Mouse (Mus musculus) midbrain, embryonic 10.5 days (tissue): Measurements from ENCODE around the gene Epb41l3. TPM values are rescaled to one million over a fixed set of nuclear protein-coding genes. Genes with fewer than 3 reads are reported as not detected.
A peak's percentile ranks its signal among the peaks of the same experiment; 100 is the strongest.

ENCODE experiments used
- DNase-seq: peaks from one replicate; pipeline ENCODE4 v3.0.0-alpha.2; 2017; ENCODE audit warnings: low spot score
- H3K27ac ChIP-seq: fragments of 300-500 bp; sonication (generic); replicated peaks from 2 replicates; pipeline ENCODE4 v1.5.1; 2016; ENCODE audit warnings: mild to moderate bottlenecking
- H3K27me3 ChIP-seq: fragments of 300-500 bp; sonication (generic); 2 replicates; pipeline ENCODE4 v1.6.1; 2016; ENCODE audit warnings: low read depth, mild to moderate bottlenecking; ENCODE audit not compliant: poor library complexity, severe bottlenecking
- H3K36me3 ChIP-seq: fragments of 300-500 bp; sonication (generic); 2 replicates; pipeline ENCODE4 v1.6.1; 2016; ENCODE audit warnings: mild to moderate bottlenecking, moderate library complexity
- H3K4me1 ChIP-seq: fragments of 300-500 bp; sonication (generic); 2 replicates; pipeline ENCODE4 v1.6.1; 2016
- H3K4me3 ChIP-seq: fragments of 300-500 bp; sonication (generic); 2 replicates; pipeline ENCODE4 v1.5.1; 2016; ENCODE audit warnings: mild to moderate bottlenecking, moderate library complexity
- H3K9me3 ChIP-seq: fragments of 300-500 bp; sonication (generic); replicated peaks from 2 replicates; pipeline ENCODE4 v1.6.1; 2016; ENCODE audit warnings: mild to moderate bottlenecking
- WGBS: fragments of 180-500 bp; shearing (Covaris S2); methylation state at CpG from one replicate; pipeline ENCODE4 v1.1.7; 2016; 5-methylcytosine and 5-hydroxymethylcytosine counted together
- polyA plus RNA-seq: library from polyadenylated mRNA; unstranded; fragments of >200 nt; fragmentation: Nextera tagmentation; extraction: Ambion mirVana; gene quantifications from 2 replicates; pipeline ENCODE4 v1.2.1, GENCODE M21; 2016

Epb41l3 gene
- polyA plus RNA-seq, 1 experiment from 2014 or later: 51.0 TPM

DNA sequence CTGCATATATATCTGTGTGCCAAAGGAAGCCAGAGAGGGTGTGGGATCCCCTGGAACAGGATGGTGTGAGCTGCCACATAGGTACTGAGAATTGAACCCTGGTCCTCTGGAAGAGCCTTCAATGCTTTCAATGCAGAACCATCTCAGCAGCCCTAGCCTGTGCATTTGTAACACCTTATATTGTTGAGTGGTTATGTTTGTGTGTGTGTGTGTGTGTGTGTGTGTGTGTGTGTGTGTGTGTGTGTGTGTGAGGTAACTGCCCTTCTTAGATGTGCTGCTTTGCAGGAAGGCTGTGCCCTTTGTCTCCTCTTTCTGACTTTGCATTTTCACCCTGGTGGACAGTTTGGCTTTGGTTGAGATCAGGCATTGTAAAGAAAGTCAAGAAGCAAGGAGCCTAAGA is 87.2 kb downstream of the Epb41l3 start:
- Histone ChIP-seq H3K9me3 (no peaks in the 10 kb centered on the region), H3K27ac (no peak overlapping the region), H3K36me3 (no peaks in the 10 kb centered on the region), H3K4me1 (peaks cover 5% of the 10 kb centered on the region), H3K4me3 (no peak overlapping the region), H3K27me3 (peaks cover 14% of the 10 kb centered on the region)
- DNase-seq: no peak

GRCm38 (mm10) chr17:69176949-69177501 is 101.5 kb downstream of the Epb41l3 start:
- WGBS: 81% methylated on average over 16 of the region's 16 CpGs
- Histone ChIP-seq H3K4me1 (peaks cover 17% of the 10 kb centered on the region), H3K9me3 (no peaks in the 10 kb centered on the region), H3K27me3 (no peaks in the 10 kb centered on the region), H3K4me3 (no peak overlapping the region), H3K36me3 (no peaks in the 10 kb centered on the region), H3K27ac (no peak overlapping the region)
- no peak for DNase-seq

GRCm38 (mm10) chr17:69177954-69178353 is 102.5 kb downstream of the Epb41l3 start:
- Histone ChIP-seq H3K27ac (no peak overlapping the region), H3K36me3 (no peaks in the 10 kb centered on the region)
- 91% methylated on average over 5 of the region's 5 CpGs for WGBS

GRCm38 (mm10) chr17:69180905-69181559 is 105.5 kb downstream of the Epb41l3 start:
- Histone ChIP-seq H3K36me3 (no peaks in the 10 kb centered on the region), H3K27me3 (no peaks in the 10 kb centered on the region), H3K4me3 (0 out of 2 replicates have a peak overlapping the region, but pooled peaks have one; percentile 0), H3K9me3 (no peaks in the 10 kb centered on the region), H3K4me1 (peaks cover 24% of the 10 kb centered on the region), H3K27ac (peak overlapping the region; percentile 70)
- no peak for DNase-seq
- 39% methylated on average over 12 of the region's 12 CpGs for whole genome bisulfite sequencing

More at GRCm38 (mm10) chr17:69177954-69178353, 102.5 kb downstream of the Epb41l3 start:
- H3K4me1 ChIP-seq: peaks cover 24% of the 10 kb centered on the region
- DNase-seq: no peak
- no peaks in the 10 kb centered on the region for H3K27me3 ChIP-seq
- no peaks in the 10 kb centered on the region for H3K9me3 ChIP-seq
- H3K4me3 ChIP-seq: no peak overlapping the region

DNA sequence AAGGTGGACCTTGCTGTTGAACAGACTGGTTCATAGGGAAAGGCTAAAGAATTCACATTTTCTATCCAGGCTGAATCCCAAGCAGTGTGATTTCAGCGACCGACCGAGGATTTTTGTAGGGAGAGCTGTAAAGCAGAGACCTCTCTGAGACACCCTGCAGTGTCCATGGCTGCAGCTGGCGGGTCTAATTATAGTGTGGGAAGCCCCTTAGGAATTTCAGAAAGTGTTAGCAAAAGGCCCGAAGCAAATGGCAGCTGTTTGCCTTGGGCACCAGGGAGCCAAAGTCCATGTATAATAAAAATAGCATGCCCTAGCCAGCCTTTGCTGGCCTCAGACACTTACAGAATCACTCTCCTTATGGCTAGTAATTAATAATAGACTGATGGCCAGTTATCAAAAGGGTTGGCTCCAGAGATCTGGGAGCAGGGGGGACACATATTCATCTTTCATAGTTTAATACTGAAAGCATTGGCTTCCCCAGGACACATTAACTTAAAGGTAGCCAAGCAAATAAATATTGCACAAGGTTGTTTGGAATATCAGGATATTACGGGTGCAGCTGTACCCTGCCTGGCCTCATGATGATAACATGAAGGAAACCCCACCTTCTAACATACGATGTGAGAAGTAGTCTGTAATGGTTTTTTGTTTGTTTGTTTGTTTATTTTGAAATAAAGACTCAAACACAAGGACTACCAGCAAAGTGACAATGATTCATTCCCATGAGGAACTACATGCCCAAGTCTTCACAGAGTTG is 106.3 kb downstream of the Epb41l3 start:
- Histone ChIP-seq H3K4me3 (0 out of 2 replicates have a peak overlapping the region, but pooled peaks have one; percentile 0), H3K4me1 (peaks cover 24% of the 10 kb centered on the region)
- 33% methylated on average over 7 of the region's 7 CpGs for WGBS

DNA sequence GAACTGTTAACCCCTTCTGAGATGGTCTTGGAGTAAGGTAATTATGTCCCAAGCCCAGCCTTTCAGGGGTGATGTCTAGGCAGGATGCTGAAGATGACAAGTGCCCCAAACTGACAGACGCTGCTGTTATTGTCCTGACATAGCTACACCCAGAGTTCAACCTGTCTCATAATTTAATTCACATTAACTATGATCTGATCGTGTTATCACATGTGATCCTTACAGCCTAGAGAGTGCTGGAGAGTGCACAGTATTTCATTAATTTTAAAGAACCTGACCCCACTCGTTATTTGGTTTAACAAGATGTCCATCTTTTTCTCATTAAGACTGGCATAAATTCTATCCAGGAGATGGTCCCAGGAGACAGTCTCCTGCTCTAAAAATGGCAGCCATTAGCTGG is 112.3 kb downstream of the Epb41l3 start:
- 89% methylated on average over 3 of the region's 3 CpGs for WGBS
- Histone ChIP-seq H3K9me3 (no peaks in the 10 kb centered on the region), H3K36me3 (no peaks in the 10 kb centered on the region), H3K27me3 (no peaks in the 10 kb centered on the region), H3K27ac (no peak overlapping the region), H3K4me1 (peaks cover 7% of the 10 kb centered on the region), H3K4me3 (no peak overlapping the region)
- no peak for DNase-seq

More for the DNA sequence above, 106.3 kb downstream of the Epb41l3 start:
- no peaks in the 10 kb centered on the region for H3K36me3 ChIP-seq
- peak; percentile 44 for DNase-seq
- peak overlapping the region; percentile 70 for H3K27ac ChIP-seq
- H3K27me3 ChIP-seq: no peaks in the 10 kb centered on the region
- H3K9me3 ChIP-seq: no peaks in the 10 kb centered on the region

DNA sequence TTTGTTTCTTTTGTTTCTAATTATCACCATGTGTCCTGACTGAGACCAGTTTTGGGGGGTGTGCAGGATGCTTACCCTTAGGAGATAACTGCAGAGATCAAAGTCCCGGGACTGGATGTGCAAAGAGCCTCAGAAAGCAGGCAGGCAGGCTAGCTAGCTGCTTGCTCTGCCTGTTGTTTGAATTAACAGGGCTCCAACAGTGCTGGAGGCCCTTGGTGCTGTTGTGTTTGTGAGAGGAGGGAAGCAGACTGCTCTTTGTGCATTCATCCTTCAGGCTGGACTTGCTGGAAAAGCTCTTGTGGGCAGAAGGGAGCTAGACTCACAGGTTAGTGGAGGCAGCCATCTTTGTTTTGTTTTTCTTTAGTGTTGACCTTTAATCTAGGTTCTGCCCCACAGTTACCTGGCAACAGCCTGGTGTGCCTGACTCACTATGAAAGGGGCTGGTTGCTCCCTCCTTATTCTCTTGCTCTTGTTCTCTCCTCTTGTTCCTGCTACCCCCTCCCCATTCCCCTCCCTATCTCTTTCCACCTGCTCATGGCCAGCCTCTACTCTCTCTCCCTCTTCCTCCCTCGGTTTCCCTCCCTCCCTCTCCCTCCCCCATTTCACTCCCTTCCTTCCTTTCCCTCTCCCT is 117.5 kb downstream of the Epb41l3 start:
- Histone ChIP-seq H3K4me3 (no peak overlapping the region), H3K27ac (peak overlapping the region; percentile 73), H3K9me3 (no peaks in the 10 kb centered on the region), H3K27me3 (no peaks in the 10 kb centered on the region), H3K36me3 (no peaks in the 10 kb centered on the region), H3K4me1 (peaks cover 28% of the 10 kb centered on the region)
- WGBS: 21% methylated on average over 2 of the region's 2 CpGs
- DNase-seq: no peak

DNA sequence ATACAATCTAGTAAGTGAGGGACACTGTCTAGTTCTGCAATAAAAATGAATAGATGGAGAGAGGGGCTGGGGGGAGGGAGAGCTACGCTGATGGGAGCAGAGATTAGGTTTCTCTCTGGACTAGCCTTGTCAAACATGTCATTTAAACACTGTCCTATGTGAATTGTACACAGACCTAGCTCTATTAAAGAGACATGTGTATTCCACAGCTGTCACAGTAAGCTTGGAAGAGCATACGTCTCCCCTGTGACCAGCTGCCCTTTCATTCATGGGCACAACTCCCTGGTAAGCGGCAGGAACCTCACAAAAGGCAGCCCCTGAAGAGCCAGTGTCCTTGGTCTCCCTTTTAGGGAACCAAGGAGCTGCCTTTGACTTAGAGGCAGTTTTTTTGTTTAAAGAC is 119.1 kb downstream of the Epb41l3 start:
- H3K27me3 ChIP-seq: no peaks in the 10 kb centered on the region
- H3K27ac ChIP-seq: peak overlapping the region; percentile 23; the same call in 1 of the 2 replicates
- H3K36me3 ChIP-seq: no peaks in the 10 kb centered on the region
- H3K4me3 ChIP-seq: no peak overlapping the region
- H3K4me1 ChIP-seq: peaks cover 36% of the 10 kb centered on the region
- no peaks in the 10 kb centered on the region for H3K9me3 ChIP-seq
- DNase-seq: no peak
- 39% methylated on average over 3 of the region's 3 CpGs for WGBS

- Histone ChIP-seq H3K36me3 (no peaks in the 10 kb centered on the region), H3K4me3 (no peak overlapping the region), H3K9me3 (no peaks in the 10 kb centered on the region), H3K27ac (no peak overlapping the region), H3K27me3 (no peaks in the 10 kb centered on the region), H3K4me1 (peaks cover 36% of the 10 kb centered on the region)
- WGBS: 86% methylated on average over 6 of the region's 6 CpGs
- DNase-seq: no peak
Measured at GRCm38 (mm10) chr17:69195758-69196157, 120.3 kb downstream of the Epb41l3 start.

GRCm38 (mm10) chr17:69196656-69197055 is 121.2 kb downstream of the Epb41l3 start:
- Histone ChIP-seq H3K36me3 (no peaks in the 10 kb centered on the region), H3K4me3 (no peak overlapping the region), H3K27me3 (no peaks in the 10 kb centered on the region), H3K4me1 (peaks cover 36% of the 10 kb centered on the region), H3K9me3 (no peaks in the 10 kb centered on the region), H3K27ac (no peak overlapping the region)
- no peak for DNase-seq
- 76% methylated on average over 10 of the region's 10 CpGs for WGBS

DNA sequence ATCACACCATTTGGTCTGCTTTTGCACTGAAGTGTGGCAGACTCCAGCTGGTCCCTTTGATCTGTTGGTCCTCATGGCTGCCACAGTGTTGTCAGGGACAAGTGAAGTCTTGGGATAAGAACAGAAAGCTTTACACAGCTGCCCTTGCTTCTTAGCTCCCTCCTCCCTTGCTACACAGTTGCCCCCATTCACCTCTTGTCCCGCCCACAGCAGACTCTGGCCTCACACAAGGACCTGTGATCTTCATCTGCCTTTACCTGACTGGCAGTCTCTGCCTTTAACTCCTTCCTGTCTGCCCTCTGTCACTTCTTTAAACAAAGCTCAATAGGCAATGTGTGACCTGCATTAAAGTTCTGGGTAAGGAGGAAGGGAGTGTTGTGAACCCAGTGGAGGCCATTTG is 123.3 kb downstream of the Epb41l3 start:
- H3K4me3 ChIP-seq: no peak overlapping the region
- WGBS: 34% methylated on average over 1 of the region's 1 CpGs

GRCm38 (mm10) chr17:69199827-69200226 is 124.3 kb downstream of the Epb41l3 start:
- no peaks in the 10 kb centered on the region for H3K36me3 ChIP-seq
- no peaks in the 10 kb centered on the region for H3K27me3 ChIP-seq
- H3K4me3 ChIP-seq: no peak overlapping the region
- H3K27ac ChIP-seq: no peak overlapping the region
- H3K4me1 ChIP-seq: peaks cover 8% of the 10 kb centered on the region
- DNase-seq: no peak
- WGBS: 89% methylated on average over 6 of the region's 6 CpGs
- no peaks in the 10 kb centered on the region for H3K9me3 ChIP-seq

More for the DNA sequence above, 123.3 kb downstream of the Epb41l3 start:
- H3K36me3 ChIP-seq: no peaks in the 10 kb centered on the region
- H3K27me3 ChIP-seq: no peaks in the 10 kb centered on the region
- H3K4me1 ChIP-seq: peaks cover 18% of the 10 kb centered on the region
- no peak for DNase-seq
- H3K9me3 ChIP-seq: no peaks in the 10 kb centered on the region
- no peak overlapping the region for H3K27ac ChIP-seq
